Mouse (Mus musculus) lung, adult 2 months (tissue): Measurements from ENCODE around the gene Gm20388.

ENCODE experiments used
- CTCF ChIP-seq: fragments of 200-500 bp; IDR thresholded peaks from 2 replicates; pipeline ENCODE4 v1.5.1; 2011; ENCODE audit warnings: mild to moderate bottlenecking, low read length, control low read depth; ENCODE audit not compliant: insufficient read depth
- POLR2A ChIP-seq: fragments of 200-500 bp; IDR thresholded peaks from 2 replicates; pipeline ENCODE4 v1.6.1; 2011; ENCODE audit warnings: low read depth, mild to moderate bottlenecking, control low read depth, low read length, borderline replicate concordance; ENCODE audit errors: extremely low read depth

- TF ChIP-seq POLR2A, result no peak
- no peak for TF ChIP-seq CTCF
Measured at GRCm38 (mm10) chr8:123966896-123967295, 4056.3 kb downstream of the Gm20388 start.
